Mouse (Mus musculus): ENCODE data around the gene 2310022A10Rik. TPM values are rescaled to one million over a fixed set of nuclear protein-coding genes. Genes with fewer than 3 reads are reported as not detected.

The 2310022A10Rik gene
- polyA plus RNA-seq, 1 experiment from 2014 or later, result 34.7 TPM

DNA sequence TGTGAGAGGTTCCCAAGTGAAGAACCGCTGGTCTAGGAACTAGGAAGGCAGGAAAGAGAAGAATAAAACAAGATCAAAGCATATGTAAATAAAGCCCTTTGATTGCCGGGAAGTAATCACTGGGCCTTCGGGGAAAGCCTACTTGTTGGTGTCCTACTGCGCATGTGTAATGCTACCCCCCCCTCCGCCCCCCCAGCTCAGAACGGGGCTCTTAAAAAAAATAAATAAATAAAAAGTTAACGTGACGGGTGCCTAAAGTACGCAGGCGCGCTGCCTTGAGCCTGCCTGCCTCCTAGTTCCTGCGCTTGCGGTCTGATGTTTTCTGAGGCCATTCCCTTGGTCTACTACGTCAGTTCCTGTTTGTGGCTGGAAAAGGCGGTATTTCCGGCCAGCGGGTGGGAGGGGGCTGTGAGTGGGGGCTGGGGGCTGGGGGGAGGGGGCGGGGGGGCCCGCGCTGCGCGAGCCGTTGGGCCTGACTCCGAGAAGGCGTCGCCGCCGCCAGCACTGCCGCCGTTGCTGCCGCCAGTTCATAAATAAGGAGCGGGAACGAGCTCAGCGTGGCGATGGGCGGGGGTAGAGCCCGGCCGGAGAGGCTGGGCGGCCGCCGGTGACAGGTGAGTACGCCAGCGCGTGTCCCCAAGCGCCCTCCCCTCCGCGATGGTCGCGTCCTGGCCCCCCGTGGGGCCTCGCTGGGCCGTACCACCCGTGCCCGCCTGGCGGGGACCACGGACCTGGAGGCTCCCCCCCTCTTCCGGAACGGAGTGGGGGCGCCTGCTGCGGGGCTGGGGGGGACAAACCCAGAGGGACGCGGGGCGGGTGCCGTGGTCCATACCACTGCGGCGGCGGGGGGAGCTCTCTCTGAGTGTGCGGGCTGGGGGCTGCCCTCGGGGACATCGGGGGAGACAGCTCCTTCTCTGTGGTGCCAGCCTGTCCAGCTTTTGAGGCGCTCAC is 38.5 kb downstream of the 2310022A10Rik start, which contains the start of gene Akt2:
TSS of gene Akt2 (plus strand) at position 287 of the 951 bp plus-strand sequence.
- under 1% methylated on average over 53 of the region's 71 CpGs for WGBS
- H3K4me3 ChIP-seq (replicated peaks), result peak within 1 kb of the TSS; percentile 63
- no peaks in the 10 kb centered on the region for H3K27me3 ChIP-seq
- no peaks in the 10 kb centered on the region for H3K9me3 ChIP-seq
- ATAC-seq (ENCODE audit: insufficient number of reproducible peaks, insufficient read depth, low FRiP score, low TSS enrichment, low read depth), result peak; percentile 89
- H3K36me3 ChIP-seq, result peaks cover 9% of the 10 kb centered on the region; the same call in 1 of the 2 replicates
- H3K27ac ChIP-seq, result peak within 1 kb of the TSS; percentile 98
- H3K4me1 ChIP-seq (replicated peaks), result peaks cover 17% of the 10 kb centered on the region
- H3K4me2 ChIP-seq, result peak within 1 kb of the TSS; percentile 78
- H3K9ac ChIP-seq (replicated peaks), result peak within 1 kb of the TSS; percentile 80

DNA sequence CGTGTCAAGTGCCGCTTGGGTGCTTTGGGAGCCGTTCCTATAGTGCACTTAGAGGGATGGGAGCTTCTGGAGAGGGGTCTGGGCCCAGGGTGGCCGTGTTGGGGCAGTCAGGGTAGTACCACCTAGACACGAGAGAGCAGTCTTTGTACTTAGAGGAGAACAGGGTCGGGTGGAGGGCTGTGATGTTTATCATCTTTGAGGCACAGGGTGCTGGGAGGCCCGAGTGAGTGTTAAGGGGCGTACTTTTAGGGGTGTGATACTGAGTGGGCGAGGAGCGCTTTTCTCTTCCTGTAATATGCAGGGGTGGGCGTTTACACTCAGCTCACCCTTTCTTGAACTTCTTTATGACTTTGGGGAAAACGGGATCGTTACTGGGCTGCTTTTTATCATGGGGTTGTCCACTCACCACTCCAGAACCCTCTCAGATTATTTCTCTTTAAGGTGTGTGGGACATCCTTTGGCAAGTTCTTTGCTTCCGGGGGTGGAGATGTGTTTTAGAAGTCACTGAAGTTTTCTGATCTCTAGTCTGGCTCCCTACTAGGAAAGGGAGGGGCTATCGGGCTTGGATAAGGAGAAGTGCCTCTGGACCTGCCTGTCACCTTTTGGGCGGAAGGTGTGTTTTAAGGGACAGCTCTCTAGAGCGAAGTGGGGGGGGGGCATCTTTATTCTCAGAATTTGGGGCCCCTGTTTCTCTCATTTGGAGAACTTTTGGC is 39.3 kb downstream of the 2310022A10Rik start:
- peak overlapping the region; percentile 63 for H3K4me3 ChIP-seq (replicated peaks)
- H3K9ac ChIP-seq (replicated peaks), result peak overlapping the region; percentile 80
- no peaks in the 10 kb centered on the region for H3K27me3 ChIP-seq
- WGBS, result 1% methylated on average over 17 of the region's 17 CpGs
- H3K27ac ChIP-seq, result peak overlapping the region; percentile 98
- H3K4me1 ChIP-seq (replicated peaks), result peaks cover 23% of the 10 kb centered on the region
- no peaks in the 10 kb centered on the region for H3K9me3 ChIP-seq
- H3K4me2 ChIP-seq, result peak overlapping the region; percentile 78
- H3K36me3 ChIP-seq, result peaks cover 9% of the 10 kb centered on the region; the same call in 1 of the 2 replicates
- ATAC-seq (ENCODE audit: insufficient number of reproducible peaks, insufficient read depth, low FRiP score, low TSS enrichment, low read depth), result peak; percentile 78

DNA sequence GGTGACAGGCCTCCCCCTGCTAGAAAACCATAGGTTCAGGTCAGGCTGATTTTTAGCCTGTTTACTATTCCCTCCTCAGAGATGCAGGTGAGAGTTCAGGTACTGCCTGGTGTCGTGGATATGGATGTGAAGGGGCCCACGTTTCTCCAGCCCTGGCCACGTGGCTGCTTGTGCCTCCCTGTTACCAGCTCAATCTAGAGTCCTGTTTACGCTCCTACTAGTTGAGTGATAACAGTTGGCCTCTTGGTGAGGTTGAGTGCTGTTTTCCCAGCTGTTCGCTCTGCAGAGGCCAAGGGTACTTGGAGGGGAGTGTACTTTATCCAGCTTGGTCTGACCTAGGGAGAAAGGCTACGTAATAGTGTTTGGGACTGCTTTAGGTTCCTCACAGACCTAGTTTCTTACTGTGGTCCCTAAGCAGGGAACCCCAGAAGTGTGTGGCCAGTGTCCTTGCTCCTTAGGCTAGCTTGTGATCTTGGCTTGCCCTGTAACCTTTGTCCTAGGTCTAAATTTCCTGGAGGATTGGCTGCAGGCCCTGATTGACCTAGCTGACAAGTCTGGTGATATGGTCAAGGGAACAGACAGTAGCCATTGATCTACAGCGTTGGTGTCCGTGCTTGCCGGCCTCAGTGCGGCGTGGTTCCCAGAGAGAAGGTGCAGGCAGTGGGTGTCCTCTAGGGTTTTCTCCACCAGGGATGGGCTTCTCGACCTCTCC is 40.1 kb downstream of the 2310022A10Rik start:
- peaks cover 9% of the 10 kb centered on the region; the same call in 1 of the 2 replicates for H3K36me3 ChIP-seq

DNA sequence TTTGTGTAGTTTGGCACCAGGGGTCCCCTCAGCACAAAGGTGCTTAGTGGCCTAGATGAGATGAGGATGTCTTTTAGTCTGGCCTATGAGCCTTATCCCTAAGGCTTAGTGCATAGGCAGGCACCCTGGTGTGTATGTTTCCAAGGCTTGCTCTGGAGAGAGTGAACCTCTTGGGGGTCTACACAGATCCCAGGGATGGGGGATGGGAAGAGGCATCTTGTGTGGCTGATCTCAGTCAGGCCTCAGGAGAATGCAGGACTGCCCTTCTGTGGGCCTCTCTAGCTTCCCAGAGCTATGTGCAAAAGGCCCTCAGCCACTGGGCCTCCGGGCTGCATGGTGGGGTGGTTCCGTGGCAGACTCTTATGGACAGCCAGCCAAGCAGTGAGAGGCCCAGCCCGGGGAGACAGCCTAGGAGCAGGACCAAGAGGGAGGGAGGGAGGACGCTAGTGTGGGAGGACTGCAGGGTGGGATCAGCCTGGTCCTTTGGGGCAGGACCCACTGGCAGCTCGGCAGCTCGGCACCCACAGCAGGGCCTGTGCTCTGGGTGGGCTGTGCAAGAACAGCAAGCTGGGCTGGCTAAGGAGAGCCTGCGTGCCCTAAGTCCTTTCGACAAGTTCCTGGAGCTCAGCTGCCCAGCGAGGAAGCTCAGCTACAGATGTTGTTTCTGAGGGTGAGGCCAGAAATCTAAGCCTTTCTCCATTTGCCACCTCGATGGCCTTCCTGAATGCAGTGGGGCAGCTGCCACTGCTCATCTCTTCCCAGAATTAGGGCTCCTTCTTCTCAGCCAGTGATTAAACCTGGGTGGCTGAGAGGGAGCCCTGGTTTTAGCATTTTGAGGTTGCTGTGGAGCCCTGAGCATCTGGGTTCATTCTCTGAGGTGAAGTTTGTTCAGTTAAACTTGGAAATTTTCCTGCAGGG is 43.8 kb downstream of the 2310022A10Rik start:
- no peaks in the 10 kb centered on the region for H3K9me3 ChIP-seq
- H3K4me3 ChIP-seq (replicated peaks), result no peak overlapping the region
- H3K9ac ChIP-seq (replicated peaks), result peak overlapping the region; percentile 1
- peaks cover 9% of the 10 kb centered on the region; the same call in 1 of the 2 replicates for H3K36me3 ChIP-seq
- H3K4me2 ChIP-seq, result no peak overlapping the region
- no peak for ATAC-seq (ENCODE audit: insufficient number of reproducible peaks, insufficient read depth, low FRiP score, low TSS enrichment, low read depth)
- peak overlapping the region; percentile 75 for H3K27ac ChIP-seq
- peaks cover 37% of the 10 kb centered on the region for H3K4me1 ChIP-seq (replicated peaks)
- WGBS, result 56% methylated on average over 10 of the region's 10 CpGs
- H3K27me3 ChIP-seq, result no peaks in the 10 kb centered on the region

More for the DNA sequence above, 40.1 kb downstream of the 2310022A10Rik start:
- Histone ChIP-seq H3K27me3 (no peaks in the 10 kb centered on the region), H3K9ac (replicated peaks) (peak overlapping the region; percentile 80), H3K27ac (peak overlapping the region; percentile 98), H3K4me1 (replicated peaks) (peaks cover 23% of the 10 kb centered on the region), H3K4me2 (peak overlapping the region; percentile 78), H3K4me3 (replicated peaks) (peak overlapping the region; percentile 63), H3K9me3 (no peaks in the 10 kb centered on the region)
- WGBS, result 66% methylated on average over 12 of the region's 12 CpGs
- ATAC-seq (ENCODE audit: insufficient number of reproducible peaks, insufficient read depth, low FRiP score, low TSS enrichment, low read depth), result no peak

DNA sequence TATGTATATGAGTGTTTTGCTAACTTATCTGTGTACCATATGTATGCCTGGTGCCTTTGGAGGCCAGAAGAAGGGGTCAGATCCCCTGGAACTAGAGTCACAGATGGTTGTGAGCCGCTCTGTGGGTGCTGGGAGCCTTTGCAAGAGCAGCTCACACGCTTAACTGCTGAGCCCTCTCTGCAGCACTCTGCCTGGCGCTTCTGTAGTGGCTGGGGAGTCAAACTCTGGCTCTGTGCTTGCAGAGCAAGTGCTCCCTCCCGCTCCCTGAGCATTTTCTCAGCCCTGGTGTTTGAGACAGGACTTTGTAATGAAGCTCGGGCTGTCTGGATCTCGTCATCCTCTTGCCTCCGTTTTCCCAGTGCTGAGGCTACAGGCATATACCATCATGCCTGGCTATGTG is 45.0 kb downstream of the 2310022A10Rik start:
- peaks cover 35% of the 10 kb centered on the region for H3K4me1 ChIP-seq (replicated peaks)
- H3K36me3 ChIP-seq, result peaks cover 9% of the 10 kb centered on the region; the same call in 1 of the 2 replicates
- H3K9me3 ChIP-seq, result no peaks in the 10 kb centered on the region
- no peaks in the 10 kb centered on the region for H3K27me3 ChIP-seq
- H3K9ac ChIP-seq (replicated peaks), result no peak overlapping the region
- ATAC-seq (ENCODE audit: insufficient number of reproducible peaks, insufficient read depth, low FRiP score, low TSS enrichment, low read depth), result no peak
- no peak overlapping the region for H3K4me2 ChIP-seq
- no peak overlapping the region for H3K27ac ChIP-seq
- H3K4me3 ChIP-seq (replicated peaks), result no peak overlapping the region
- WGBS, result 69% methylated on average over 7 of the region's 7 CpGs

DNA sequence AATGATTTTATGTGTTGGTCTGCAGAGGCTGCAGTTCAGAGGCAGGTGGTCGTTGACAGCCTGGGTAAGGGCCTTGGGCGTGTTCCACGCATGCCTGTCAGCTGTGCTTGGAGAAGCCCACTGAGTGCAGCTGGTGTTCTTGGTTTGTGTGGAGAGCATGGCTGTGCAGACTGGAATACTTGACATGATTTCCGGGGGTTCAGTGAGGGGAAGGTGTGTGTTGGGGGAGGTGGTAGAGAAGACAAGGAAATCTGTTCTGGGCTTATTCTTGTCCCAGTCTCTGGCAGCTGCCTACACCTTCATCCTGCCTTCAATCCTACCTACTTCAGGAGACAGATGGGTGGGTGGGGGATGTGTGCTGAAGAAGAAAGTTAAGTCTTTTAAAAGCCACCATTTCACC is 48.6 kb downstream of the 2310022A10Rik start:
- peak overlapping the region; percentile 53; the same call in 1 of the 2 replicates for H3K27ac ChIP-seq
- H3K9ac ChIP-seq (replicated peaks), result no peak overlapping the region
- 69% methylated on average over 4 of the region's 4 CpGs for WGBS
- H3K4me3 ChIP-seq (replicated peaks), result no peak overlapping the region
- peaks cover 44% of the 10 kb centered on the region for H3K4me1 ChIP-seq (replicated peaks)
- no peak for ATAC-seq (ENCODE audit: insufficient number of reproducible peaks, insufficient read depth, low FRiP score, low TSS enrichment, low read depth)
- no peaks in the 10 kb centered on the region for H3K9me3 ChIP-seq
- H3K4me2 ChIP-seq, result no peak overlapping the region
- H3K36me3 ChIP-seq, result no peaks in the 10 kb centered on the region
- no peaks in the 10 kb centered on the region for H3K27me3 ChIP-seq

DNA sequence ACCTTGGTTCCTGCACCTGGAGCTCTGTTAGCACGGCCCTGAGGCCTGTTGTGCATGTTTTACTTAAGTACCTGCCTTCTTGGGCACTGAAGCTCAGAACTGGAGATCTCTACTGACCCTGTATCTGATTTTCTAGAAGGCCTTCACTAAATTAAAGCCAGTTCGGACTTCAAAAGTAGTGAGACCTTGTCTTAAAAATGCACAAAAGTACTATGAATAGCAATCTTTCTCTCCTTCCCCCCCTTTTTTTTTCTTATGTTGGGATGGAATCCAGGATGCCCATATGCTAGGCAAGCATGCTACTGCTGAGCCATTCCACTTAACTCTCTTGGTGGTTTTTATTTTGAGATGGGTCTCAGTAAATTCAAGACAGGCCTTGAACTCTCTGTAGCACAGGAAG is 49.1 kb downstream of the 2310022A10Rik start:
- Histone ChIP-seq H3K27me3 (no peaks in the 10 kb centered on the region), H3K36me3 (no peaks in the 10 kb centered on the region), H3K9ac (replicated peaks) (0 out of 2 replicates have a peak overlapping the region, but pooled peaks have one; percentile 28), H3K4me1 (replicated peaks) (peaks cover 44% of the 10 kb centered on the region), H3K4me2 (no peak overlapping the region), H3K4me3 (replicated peaks) (no peak overlapping the region), H3K9me3 (no peaks in the 10 kb centered on the region), H3K27ac (no peak overlapping the region)
- WGBS, result 75% methylated on average over 2 of the region's 2 CpGs
- ATAC-seq (ENCODE audit: insufficient number of reproducible peaks, insufficient read depth, low FRiP score, low TSS enrichment, low read depth), result no peak

DNA sequence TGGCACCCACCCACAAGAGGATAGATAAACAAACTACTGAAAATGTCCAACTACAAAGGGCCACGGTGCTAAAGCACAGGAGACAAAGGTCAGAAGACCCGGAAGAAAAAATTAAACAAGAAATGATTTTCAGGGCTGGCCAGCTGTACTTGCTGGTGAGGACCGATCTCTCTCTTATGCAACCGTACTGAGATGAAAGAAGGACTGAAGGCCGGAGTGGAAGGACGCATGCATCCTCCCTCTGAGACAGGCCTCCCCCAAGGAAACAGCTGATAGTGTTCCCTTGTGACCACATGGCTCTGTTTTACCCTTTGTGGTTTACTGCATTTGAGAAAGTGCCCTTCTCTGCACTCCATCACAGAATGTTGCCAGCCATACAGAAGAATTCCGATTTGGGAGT is 49.8 kb downstream of the 2310022A10Rik start:
- H3K4me1 ChIP-seq (replicated peaks), result peaks cover 51% of the 10 kb centered on the region
- no peaks in the 10 kb centered on the region for H3K27me3 ChIP-seq
- 0 out of 2 replicates have a peak, but pooled peaks cover 3% of the 10 kb centered on the region for H3K36me3 ChIP-seq
- 87% methylated on average over 7 of the region's 7 CpGs for WGBS
- no peak for ATAC-seq (ENCODE audit: insufficient number of reproducible peaks, insufficient read depth, low FRiP score, low TSS enrichment, low read depth)
- no peak overlapping the region for H3K4me3 ChIP-seq (replicated peaks)
- no peak overlapping the region for H3K27ac ChIP-seq
- H3K9me3 ChIP-seq, result no peaks in the 10 kb centered on the region
- H3K4me2 ChIP-seq, result no peak overlapping the region
- H3K9ac ChIP-seq (replicated peaks), result no peak overlapping the region

DNA sequence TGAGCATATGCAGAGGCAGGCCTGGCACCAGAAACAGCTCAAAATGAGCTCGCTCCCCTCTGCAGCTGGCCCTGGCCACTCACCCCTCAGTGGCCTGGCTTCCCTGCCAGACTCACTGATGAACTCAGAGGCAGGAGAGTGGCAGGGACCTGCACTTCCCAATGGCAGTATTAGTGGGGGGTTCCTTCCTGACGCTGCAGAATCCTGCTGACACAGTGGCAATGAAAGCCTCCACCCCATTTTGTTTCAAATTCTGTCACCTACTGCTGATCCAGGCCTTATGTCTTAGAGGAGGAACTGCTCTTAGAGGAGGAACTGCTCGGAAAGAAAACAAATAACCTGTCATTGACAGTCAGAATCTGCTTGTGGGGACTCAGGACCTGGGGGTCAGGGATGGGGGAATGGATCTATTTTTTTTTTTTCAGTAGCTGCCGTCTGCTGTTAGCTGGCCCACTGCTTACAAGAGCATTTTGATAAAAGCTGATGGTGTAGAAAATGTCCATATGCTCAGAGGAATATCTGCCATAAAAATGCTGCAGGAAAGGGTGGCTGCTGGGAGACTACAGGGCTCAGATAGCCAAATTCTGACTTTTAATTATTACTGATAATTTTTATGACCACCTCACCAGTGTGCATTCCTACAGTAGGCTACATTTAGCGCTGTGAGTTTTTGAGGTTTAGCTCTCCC is 51.8 kb downstream of the 2310022A10Rik start:
- H3K4me3 ChIP-seq (replicated peaks), result no peak overlapping the region
- WGBS, result 52% methylated on average over 5 of the region's 5 CpGs
- ATAC-seq (ENCODE audit: insufficient number of reproducible peaks, insufficient read depth, low FRiP score, low TSS enrichment, low read depth), result no peak
- H3K27ac ChIP-seq, result peak overlapping the region; percentile 57
- H3K36me3 ChIP-seq, result peaks cover 18% of the 10 kb centered on the region
- H3K4me2 ChIP-seq, result no peak overlapping the region
- no peak overlapping the region for H3K9ac ChIP-seq (replicated peaks)
- H3K9me3 ChIP-seq, result no peaks in the 10 kb centered on the region
- peaks cover 50% of the 10 kb centered on the region for H3K4me1 ChIP-seq (replicated peaks)
- no peaks in the 10 kb centered on the region for H3K27me3 ChIP-seq

Data from limb, embryonic 12.5 days (tissue).